Mouse (Mus musculus): ENCODE measurements around the gene Fbxl20. TPM values are rescaled to one million over a fixed set of nuclear protein-coding genes. Genes with fewer than 3 reads are reported as not detected.
"Not testable (repeated sequence)": the region's sequence is repeated elsewhere in the genome, so short reads cannot be mapped to it uniquely, and the experiment has no call there.

Gene Fbxl20
- 10.2 and 11.1 TPM in 2 replicates for polyA plus RNA-seq (2016; fragmentation: Nextera tagmentation; extraction: Ambion mirVana)

DNA sequence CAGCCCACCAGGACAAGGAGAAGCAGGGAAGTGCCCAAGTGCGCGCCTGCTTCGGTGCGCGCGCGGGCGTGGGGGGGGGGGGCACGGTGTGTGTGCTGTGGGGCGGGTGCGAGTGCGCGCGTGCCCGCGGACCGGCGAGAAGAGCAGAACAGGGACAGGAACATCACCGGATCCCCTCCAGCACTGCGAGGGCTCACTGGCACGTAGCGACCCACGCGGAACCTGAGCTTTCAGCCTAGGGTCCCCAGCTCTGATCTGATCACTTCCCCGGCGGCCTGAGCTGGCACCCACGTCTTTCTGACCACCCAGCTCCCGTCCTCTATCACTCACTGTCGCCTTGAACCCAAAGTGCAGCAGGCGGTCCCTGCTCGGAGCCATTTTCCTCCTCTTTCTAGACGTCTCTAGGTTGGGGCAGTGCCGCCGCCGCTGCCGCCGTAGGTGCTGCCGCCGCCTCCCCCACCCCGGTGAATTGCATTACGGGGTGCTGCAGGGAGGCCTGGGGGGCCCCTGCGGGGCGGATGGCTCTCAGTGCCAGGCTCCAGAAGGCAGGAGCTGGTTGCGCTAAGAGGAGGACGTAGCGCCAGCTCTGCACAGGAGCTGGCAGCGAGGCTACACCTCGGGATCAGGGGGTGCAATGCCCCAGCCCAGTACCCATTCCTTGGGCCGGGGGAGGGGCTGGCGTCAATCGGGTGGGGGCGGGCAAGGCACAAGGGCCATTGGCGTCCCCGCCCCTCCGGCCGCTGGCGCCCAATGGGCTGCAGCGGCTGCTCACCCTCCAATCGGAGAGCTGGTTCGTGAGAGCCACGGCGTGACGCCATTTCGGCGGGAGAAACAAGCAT lies at the start of gene Fbxl20:
TSS of gene Fbxl20 (minus strand) at position 618 of the 839 bp plus-strand sequence.
- H3K36me3 ChIP-seq = peaks cover 9% of the 10 kb centered on the region
- H3K27ac ChIP-seq = peak within 1 kb of the TSS; percentile 82
- H3K4me3 ChIP-seq = peak within 1 kb of the TSS; percentile 93
- H3K9me3 ChIP-seq (replicated peaks) = no peaks in the 10 kb centered on the region
- ATAC-seq = peak; percentile 84
- no peaks in the 10 kb centered on the region for H3K27me3 ChIP-seq (replicated peaks)
- peak within 1 kb of the TSS; percentile 89 for H3K4me2 ChIP-seq
- WGBS (ENCODE audit: insufficient replicate concordance) = under 1% methylated on average over 49 of the region's 65 CpGs
- H3K9ac ChIP-seq = peak within 1 kb of the TSS; percentile 89
- peaks cover 25% of the 10 kb centered on the region for H3K4me1 ChIP-seq

DNA sequence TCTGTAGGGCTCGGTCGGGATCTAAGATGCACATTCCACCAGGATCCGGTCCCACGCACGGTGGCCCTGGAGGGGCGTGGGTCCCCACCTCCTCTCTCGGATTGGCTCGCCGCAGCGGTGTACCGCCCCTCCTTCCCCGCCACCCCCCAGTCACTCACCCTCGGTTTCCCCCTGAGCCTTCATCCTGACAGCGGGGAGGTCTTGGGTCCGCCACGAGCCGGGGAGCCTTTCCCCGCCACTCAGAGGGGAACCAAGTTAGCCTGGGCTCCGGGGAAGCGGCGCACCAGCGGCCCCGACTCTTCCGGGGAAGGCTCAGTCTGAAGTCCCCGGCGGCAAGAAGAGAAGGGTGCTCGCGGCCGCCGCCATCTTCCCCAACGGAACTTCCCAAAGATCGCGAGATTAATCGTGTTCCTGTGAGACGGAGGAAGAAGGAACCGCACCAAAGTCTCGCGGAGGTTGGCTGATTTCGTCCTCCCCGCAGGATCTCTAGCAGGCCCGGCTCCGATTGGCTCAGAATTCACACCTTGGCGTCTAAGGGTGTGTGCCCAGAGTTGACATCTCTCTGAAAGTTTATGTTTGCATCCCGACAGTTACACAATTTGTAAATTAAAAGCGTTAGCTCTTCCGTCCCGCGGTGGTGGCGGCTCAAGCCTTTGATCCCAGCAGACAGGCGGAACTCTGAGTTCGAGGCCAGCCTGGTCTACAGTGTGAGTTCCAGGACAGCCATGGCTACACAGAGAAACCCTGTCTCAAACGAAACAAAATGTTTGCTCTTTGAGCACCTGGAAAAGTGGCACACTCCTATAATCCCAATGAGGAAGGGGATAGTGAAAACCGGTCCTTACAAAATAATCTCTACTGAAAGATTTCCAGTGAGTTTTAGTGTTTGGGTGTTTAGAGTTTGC lies 43.0 kb upstream of the Fbxl20 start, which contains the start of gene Med1:
TSS of gene Med1 (minus strand) at position 393 of the 905 bp plus-strand sequence.
- Histone ChIP-seq H3K4me3 (peak within 1 kb of the TSS; percentile 91), H3K9me3 (replicated peaks) (no peaks in the 10 kb centered on the region), H3K9ac (peak within 1 kb of the TSS; percentile 92), H3K27ac (peak within 1 kb of the TSS; percentile 93), H3K36me3 (peaks cover 31% of the 10 kb centered on the region), H3K4me2 (peak within 1 kb of the TSS; percentile 88), H3K27me3 (replicated peaks) (no peaks in the 10 kb centered on the region), H3K4me1 (peaks cover 27% of the 10 kb centered on the region)
- peak; percentile 94 for ATAC-seq
- under 1% methylated on average over 52 of the region's 53 CpGs for WGBS (ENCODE audit: insufficient replicate concordance)

DNA sequence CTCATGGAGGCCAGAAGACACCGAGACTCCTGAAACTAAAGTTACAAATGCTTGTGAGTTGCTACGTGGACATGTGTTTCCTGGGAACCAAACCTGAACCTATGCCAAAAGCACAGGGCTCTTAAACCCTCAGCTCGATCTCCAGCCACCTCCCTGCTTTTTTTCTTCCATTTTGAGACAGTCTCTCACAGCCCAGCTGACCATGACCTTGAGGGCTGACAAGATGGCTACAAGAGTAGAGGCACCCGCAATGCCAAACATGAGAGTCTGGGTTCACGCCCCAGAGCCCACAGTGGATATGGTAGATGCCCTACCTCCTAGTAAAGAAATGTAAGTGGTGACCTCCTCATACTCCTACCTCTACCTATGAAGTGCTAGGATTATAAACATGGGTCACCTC lies 40.6 kb upstream of the Fbxl20 start:
- 82% methylated on average over 5 of the region's 5 CpGs for WGBS (ENCODE audit: insufficient replicate concordance)
- no peak overlapping the region for H3K4me2 ChIP-seq
- no peaks in the 10 kb centered on the region for H3K9me3 ChIP-seq (replicated peaks)
- peaks cover 53% of the 10 kb centered on the region for H3K36me3 ChIP-seq
- H3K27ac ChIP-seq = no peak overlapping the region
- H3K4me3 ChIP-seq = no peak overlapping the region
- peaks cover 27% of the 10 kb centered on the region for H3K4me1 ChIP-seq
- no peak overlapping the region for H3K9ac ChIP-seq
- no peaks in the 10 kb centered on the region for H3K27me3 ChIP-seq (replicated peaks)
- no peak for ATAC-seq

DNA sequence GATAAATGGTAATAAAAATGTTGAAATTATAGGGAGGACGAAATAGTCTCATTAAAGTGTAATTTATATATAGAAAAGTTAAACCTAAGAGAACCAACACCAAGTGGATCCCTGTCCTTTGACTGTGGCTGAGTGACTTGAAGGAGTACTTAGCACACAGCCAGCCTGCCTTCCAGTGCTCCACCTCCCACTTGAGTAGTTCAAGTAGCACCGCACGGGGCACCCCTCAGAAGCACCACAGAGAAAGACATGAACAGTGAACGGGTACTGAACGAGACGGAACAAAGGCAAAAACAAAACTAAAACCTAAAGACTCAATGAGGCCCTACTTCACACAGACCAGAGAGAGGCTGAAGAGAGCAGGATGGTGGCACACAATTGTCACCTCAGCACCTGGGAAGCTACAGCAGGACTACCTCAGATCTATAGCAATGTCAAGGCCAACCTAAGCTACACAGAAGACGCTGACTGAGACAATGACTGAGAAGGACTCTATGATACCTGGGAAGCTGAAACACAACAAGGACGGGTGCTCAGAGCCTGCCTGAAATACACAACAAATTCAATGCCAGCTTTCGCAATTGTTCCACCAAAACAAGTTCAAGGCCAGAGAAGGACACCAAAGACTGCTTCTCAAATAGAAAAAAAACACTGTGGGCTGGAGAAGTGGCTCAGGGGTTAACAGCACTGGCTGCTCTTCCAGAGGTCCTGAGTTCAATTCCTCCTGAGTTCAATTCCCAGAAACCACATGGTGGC lies 37.6 kb upstream of the Fbxl20 start:
- Histone ChIP-seq H3K4me2 (no peak overlapping the region), H3K27ac (no peak overlapping the region), H3K27me3 (replicated peaks) (no peaks in the 10 kb centered on the region), H3K4me3 (no peak overlapping the region), H3K4me1 (peaks cover 19% of the 10 kb centered on the region), H3K9me3 (replicated peaks) (no peaks in the 10 kb centered on the region), H3K36me3 (peaks cover 83% of the 10 kb centered on the region), H3K9ac (no peak overlapping the region)
- 84% methylated on average over 9 of the region's 9 CpGs for WGBS (ENCODE audit: insufficient replicate concordance)
- ATAC-seq = no peak

DNA sequence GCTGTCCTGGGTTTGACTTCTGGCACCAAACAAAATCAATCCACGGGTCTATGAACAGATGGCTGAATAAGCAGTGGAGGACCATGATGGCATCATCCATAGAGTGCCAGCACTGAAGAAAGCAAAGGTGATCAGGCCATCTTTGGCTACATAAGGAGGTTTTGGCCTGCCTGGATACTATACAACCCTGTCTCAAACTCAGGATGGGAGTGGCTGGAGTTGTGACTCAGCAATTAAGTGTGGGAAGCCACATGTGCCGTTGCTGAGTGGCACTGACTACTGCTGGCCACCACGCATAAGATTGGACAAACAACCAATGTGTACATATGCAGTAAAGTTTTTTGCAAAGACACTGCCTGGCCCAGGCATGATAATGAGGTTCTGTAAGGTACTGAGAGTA lies 31.9 kb upstream of the Fbxl20 start:
- H3K4me1 ChIP-seq; H3K4me3 ChIP-seq; H3K4me2 ChIP-seq; H3K9me3 ChIP-seq (replicated peaks); H3K27me3 ChIP-seq (replicated peaks); H3K9ac ChIP-seq: not testable (repeated sequence)
- peak overlapping the region; percentile 48; the same call in 1 of the 2 replicates for H3K27ac ChIP-seq
- WGBS (ENCODE audit: insufficient replicate concordance) = 62% methylated on average over 3 of the region's 3 CpGs
- ATAC-seq = peak; percentile 77
- H3K36me3 ChIP-seq = peaks cover 94% of the 10 kb centered on the region

DNA sequence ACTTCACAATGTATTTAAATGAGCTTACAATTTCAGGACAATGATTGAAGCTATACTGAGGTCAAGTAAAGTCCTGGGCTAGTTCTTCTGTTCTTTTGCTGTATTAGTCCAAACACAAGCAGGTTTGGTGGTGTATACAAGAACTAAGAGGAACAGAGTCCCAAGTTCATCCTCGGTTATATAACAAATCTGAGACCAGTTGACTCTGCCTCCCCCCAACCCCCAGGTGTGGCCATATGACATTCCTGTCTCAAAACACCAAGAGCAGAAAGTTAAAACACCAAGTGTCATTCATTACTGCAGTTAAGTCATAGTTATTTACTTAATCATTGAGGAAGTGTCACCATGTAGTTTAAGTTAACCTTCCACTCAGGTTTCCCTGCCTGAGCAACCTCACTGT lies 18.2 kb upstream of the Fbxl20 start:
- WGBS (ENCODE audit: insufficient replicate concordance) = 69% methylated on average over 1 of the region's 1 CpGs
- no peak overlapping the region for H3K9ac ChIP-seq
- no peak for ATAC-seq
- no peaks in the 10 kb centered on the region for H3K9me3 ChIP-seq (replicated peaks)
- H3K27me3 ChIP-seq (replicated peaks) = no peaks in the 10 kb centered on the region
- no peak overlapping the region for H3K4me2 ChIP-seq
- no peak overlapping the region for H3K4me3 ChIP-seq
- H3K27ac ChIP-seq = no peak overlapping the region
- no peaks in the 10 kb centered on the region for H3K4me1 ChIP-seq
- peaks cover 93% of the 10 kb centered on the region for H3K36me3 ChIP-seq

DNA sequence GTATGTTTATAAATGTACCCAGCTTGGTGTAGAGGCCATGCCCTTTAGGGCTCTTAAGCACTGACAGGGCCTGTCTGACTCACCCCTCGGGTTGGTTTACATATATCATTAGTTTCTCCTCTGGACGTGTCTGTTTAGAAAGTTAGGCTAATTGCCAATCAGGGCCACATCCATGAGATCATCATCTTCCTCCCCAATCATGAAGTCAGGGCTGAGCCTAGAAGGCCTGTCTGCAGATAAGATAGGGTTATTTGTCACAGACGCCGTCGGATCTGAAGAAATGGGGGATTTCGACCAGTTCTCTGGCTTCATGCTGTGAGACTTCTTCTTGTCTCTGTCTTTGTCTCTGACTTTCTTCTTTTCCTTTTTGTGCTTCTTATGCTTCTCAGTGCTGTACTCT lies 4.9 kb upstream of the Fbxl20 start:
- no peak for ATAC-seq
- peaks cover 58% of the 10 kb centered on the region for H3K36me3 ChIP-seq

DNA sequence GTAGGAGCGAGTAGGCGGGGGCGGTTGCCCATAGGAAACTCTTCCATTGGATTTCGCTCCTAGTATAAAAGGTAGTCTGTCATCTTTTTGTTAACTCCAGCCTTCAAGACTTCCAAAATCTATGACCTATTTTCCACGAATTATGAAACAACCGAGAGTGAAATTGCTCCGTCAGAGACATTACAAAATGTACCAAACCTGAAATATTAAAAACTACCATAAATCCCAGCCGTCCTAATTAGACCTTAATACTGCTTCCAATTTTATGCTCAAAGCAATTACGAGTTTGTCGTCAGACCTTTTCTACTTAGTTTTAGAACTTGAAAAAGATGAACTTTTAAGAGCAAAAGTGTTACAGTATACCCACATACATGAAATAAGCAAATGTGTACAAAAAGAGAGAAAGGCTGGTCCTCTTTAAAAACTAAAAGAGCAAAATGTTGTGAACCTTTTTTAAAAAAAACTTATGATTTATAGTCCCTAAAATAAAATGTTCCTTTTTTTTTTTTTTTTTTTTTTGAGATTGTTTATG lies 488 bp upstream of the Fbxl20 start:
- H3K36me3 ChIP-seq = peaks cover 16% of the 10 kb centered on the region
- H3K9me3 ChIP-seq (replicated peaks) = no peaks in the 10 kb centered on the region
- H3K4me3 ChIP-seq = peak overlapping the region; percentile 93
- no peak overlapping the region for H3K9ac ChIP-seq
- 6% methylated on average over 10 of the region's 10 CpGs for WGBS (ENCODE audit: insufficient replicate concordance)
- H3K4me1 ChIP-seq = peaks cover 25% of the 10 kb centered on the region
- H3K27ac ChIP-seq = no peak overlapping the region
- H3K27me3 ChIP-seq (replicated peaks) = no peaks in the 10 kb centered on the region
- ATAC-seq = no peak
- peak overlapping the region; percentile 89 for H3K4me2 ChIP-seq

More for the DNA sequence above, 4.9 kb upstream of the Fbxl20 start:
- no peaks in the 10 kb centered on the region for H3K9me3 ChIP-seq (replicated peaks)
- no peak overlapping the region for H3K4me3 ChIP-seq
- WGBS (ENCODE audit: insufficient replicate concordance) = 76% methylated on average over 6 of the region's 6 CpGs
- H3K4me2 ChIP-seq = no peak overlapping the region
- no peak overlapping the region for H3K27ac ChIP-seq
- no peaks in the 10 kb centered on the region for H3K27me3 ChIP-seq (replicated peaks)
- H3K4me1 ChIP-seq = peaks cover 3% of the 10 kb centered on the region; the same call in 1 of the 2 replicates
- no peak overlapping the region for H3K9ac ChIP-seq

DNA sequence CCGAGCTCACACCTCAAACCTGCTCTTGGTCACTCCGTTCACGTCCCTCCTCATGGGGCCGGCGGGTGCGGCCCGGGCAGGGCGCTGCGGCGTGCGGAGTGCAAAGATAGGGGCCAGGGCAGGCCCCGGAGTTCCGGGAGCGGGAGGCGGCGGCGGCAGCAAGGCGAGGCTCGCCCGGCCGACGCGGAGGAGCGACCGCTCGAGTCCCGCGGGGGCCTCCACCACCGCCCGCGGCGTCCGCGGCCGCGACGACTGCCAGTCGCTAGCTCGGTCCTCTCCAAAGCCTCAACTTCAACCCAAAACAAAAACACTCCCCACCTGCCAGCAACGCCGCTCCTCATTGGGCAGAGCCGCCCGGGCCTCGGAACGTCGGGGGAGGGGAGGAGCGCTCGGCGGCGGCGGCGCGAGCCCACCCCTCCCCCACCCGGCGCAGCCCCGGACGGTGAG lies 876 bp downstream of the Fbxl20 start:
- Histone ChIP-seq H3K9ac (peak overlapping the region; percentile 89), H3K9me3 (replicated peaks) (no peaks in the 10 kb centered on the region), H3K27ac (peak overlapping the region; percentile 82), H3K4me3 (peak overlapping the region; percentile 93), H3K27me3 (replicated peaks) (no peaks in the 10 kb centered on the region), H3K4me2 (peak overlapping the region; percentile 89), H3K4me1 (peaks cover 25% of the 10 kb centered on the region), H3K36me3 (peaks cover 4% of the 10 kb centered on the region)
- WGBS (ENCODE audit: insufficient replicate concordance) = 3% methylated on average over 45 of the region's 57 CpGs
- ATAC-seq = peak; percentile 83

DNA sequence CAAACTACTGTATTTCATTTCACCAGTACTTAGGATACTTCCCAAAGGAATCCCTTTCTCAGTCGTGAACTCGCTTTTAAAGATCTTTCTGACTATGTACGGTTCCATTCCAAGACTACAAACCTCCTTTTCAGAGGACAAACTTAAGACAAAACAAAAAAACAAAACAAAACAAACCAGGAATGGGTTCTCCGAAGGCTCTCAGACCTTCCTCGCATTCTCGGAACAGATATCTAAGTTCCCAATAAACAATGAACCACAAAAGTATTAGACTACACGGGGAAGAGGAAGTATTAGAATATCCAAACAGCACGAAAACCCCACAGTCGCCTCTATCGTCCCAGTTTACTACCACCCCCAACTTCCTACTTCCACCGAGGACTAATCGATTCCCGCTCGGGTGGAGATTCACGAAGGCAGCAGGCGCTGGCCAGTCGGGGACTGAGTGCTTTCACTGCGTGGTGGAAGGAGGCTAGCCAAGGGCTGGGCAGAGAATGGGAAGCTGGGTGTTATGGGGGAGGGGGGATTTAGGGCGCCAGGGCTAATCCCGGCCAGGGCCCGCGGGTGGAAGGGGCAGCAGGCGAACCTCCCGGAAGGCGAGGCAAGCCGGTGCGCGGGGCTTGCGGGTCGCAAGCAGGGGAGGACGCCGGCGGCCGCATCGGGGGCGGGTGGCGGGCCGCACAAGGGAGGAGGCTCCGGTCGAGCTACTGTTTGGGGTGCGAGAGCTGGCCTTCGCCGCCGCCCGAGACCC lies 1.5 kb downstream of the Fbxl20 start:
- no peaks in the 10 kb centered on the region for H3K9me3 ChIP-seq (replicated peaks)
- H3K4me2 ChIP-seq = peak overlapping the region; percentile 89
- peak overlapping the region; percentile 82 for H3K27ac ChIP-seq
- peaks cover 25% of the 10 kb centered on the region for H3K4me1 ChIP-seq
- peak; percentile 45 for ATAC-seq
- H3K27me3 ChIP-seq (replicated peaks) = no peaks in the 10 kb centered on the region
- 1% methylated on average over 45 of the region's 45 CpGs for WGBS (ENCODE audit: insufficient replicate concordance)
- peak overlapping the region; percentile 89 for H3K9ac ChIP-seq
- H3K4me3 ChIP-seq = peak overlapping the region; percentile 93
- peaks cover 2% of the 10 kb centered on the region for H3K36me3 ChIP-seq
